Mouse (Mus musculus) spleen, postnatal 4 days (tissue): ENCODE measurements around the gene Marc1.

Experiments
- DNase-seq, 2 experiments: peaks; one replicate each; pipeline ENCODE4 v3.0.0; 2022; ENCODE audit warnings: low spot score in 2 of 2

Marc1 gene

DNA sequence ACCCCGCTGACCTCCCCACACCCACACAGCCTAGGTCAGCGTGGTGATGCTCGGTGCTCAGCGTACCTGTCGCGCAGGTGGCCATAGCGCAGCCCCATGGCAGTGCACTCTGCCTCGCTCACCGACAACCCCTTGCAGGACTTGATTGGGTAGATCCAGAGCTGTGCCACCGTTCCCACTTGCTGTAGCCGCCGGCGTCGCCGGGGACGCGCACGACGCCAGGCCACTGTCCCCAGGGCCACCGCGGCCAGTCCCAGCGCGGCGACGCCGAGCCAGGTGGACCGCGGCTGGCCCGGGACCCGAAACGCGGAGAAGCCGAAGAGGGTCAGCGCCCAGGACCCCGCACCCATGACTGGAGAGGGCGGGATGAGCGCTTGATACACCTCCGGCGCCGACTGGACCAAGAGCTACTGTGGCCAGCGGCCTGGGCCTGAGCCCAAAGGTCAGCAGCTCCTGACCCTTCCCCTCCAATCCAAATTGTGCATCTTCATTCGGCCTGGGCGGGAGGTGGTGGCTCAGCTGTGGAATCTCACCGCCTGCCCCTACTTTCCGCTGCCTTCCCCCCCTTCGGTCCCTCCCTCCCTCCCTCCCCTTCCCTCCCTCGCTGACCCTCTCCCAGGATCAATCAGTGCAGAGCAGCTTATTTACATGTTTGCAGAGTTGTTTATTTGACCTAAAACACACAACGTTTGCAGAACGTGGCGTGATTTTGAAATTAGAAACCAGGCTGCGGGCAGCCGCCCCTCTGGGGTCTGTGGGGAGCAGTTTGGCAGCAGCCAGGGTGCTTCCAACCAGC is at the start of gene Marc1:
Gene Marc1 (minus strand): TSS at position 534 of the 796 bp plus-strand sequence.
- no peak for DNase-seq

GRCm38 (mm10) chr1:184860276-184860675 is 49.2 kb upstream of the Marc1 start:
- DNase-seq, result no peak

DNA sequence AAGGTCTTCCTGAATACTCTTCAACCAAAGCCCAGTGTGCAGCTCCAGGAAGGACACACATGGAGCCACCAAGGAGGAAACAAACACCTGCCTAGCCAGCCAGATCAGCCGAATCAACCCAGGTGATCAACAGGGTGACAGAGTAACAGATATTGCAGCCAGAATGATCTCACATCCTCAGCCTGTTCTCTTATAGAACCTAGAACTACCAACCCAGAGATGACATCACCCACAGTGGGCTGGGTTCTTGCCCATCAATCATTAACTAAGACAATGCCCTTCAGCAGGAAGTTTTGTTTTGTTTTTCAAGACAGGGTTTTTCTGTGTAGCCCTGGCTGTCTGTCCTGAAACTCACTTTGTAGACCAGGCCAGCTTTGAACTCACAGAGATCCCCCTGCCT is 47.1 kb upstream of the Marc1 start:
- no peak for DNase-seq

GRCm38 (mm10) chr1:184857216-184857615 is 46.1 kb upstream of the Marc1 start:
- DNase-seq, result no peak

DNA sequence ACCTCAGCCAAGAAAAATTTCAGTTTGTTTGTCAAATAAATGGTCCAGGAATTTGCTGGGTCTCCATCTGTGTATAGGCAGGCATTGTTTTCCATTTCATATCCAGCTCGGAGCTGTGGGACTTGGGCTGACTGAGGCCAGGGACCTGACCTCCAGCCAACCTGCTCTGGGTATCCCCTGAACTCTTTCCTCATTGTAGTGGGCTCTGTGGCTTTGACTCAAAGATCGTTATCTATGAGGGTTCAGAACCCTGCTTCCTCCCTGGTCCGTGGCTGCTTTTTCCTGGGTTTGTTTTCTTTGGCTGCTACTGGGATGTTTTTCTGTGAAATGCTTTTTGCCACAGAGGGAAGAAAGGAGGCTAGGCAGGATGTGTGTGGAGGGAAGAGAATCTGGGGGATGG is 42.8 kb upstream of the Marc1 start:
- no peak for DNase-seq

- DNase-seq, result peak; percentile 67 to 83
Measured at GRCm38 (mm10) chr1:184853339-184853738, 42.2 kb upstream of the Marc1 start.

DNA sequence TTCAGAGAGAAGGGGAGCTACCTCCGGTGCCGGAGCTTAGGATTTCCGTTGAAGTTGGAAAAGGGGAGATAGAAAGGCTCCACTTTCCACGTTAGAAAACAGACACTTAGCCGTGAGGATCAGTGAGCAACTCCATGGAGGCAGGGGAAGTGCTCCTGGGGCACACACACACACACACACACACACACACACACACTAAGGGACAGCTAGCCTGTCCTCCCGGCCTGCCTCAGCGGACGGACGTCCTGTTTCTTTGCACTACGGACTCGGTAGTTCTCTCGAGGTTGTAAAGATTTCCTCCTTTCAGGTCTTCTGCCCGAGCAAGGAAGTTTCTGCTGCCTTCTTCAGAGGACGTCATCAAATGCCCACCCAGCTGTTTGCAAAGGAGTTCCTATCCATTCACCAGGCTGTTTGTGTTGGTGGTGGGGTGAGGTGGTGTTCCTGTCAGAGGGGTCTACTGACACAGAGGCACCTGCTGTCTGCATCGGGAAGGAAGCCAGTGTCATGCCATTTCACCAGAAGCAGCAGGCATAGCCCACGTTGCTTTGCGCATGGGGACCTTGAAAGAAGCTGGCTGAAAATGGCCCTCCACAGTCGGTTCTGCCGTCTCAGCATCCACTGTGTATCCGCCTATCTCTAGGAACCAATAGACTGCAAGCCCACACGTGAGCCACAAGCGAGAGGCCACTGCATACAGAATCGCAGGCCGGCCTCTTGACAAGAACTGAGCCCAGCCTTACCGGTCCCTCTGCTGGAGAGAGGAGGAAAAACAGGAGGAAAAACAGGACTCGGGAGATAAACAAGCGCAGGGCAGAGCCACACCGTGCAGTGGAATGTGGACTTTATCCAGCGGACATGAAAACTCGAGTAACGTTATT is 40.9 kb upstream of the Marc1 start:
- DNase-seq, result peak; percentile 75 to 83

DNA sequence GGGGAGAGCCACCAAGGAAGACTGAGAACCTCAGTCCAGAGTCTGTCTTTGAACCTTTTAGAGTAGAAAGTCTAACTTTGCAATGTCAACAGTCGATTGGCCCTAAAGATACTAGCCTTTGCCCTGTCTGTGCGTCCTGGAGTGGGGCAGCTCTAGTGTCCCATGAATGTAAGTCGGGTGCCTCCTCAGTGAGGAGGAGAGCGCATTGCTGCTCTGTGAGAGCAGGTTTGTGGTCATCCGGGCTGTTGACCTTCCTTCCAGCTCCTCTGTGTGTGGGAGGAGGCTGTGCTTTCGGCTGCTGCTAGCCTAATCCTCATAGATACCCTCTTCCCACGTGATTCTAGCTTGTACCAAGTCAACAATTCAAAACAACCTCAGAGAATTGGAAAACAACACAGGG is 40.1 kb upstream of the Marc1 start:
- DNase-seq, result no peak

DNA sequence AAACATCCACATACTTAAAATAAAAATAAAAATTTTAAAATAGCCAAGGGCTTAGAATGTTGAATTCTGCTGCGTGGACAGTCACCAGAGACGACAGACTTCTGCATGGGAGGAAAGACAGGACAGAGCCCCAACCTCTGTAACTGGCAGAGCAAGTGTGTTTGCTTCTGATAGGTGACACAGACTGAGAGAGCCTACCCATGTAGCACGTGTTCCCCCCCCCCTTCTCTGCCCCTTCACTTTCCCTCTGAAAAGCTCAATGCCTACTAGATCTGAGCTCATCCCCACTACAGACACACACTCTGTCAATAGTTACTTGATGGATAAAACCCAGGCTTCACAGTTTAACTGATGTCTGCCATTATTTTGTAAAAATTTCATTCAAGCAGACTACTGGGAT is 35.9 kb upstream of the Marc1 start:
- no peak for DNase-seq

GRCm38 (mm10) chr1:184846092-184846750 is 35.1 kb upstream of the Marc1 start, which contains the start of gene Marc2:
Gene Marc2 (minus strand): TSS chr1:184846451.
- peak in 1 of 2 experiments; percentile 67 for DNase-seq

- DNase-seq, result peak; percentile 90 to 93
Measured at GRCm38 (mm10) chr1:184845111-184846071, 34.3 kb upstream of the Marc1 start.

- DNase-seq, result peak; percentile 37 to 69
Measured at GRCm38 (mm10) chr1:184844326-184845066, 33.4 kb upstream of the Marc1 start.

DNA sequence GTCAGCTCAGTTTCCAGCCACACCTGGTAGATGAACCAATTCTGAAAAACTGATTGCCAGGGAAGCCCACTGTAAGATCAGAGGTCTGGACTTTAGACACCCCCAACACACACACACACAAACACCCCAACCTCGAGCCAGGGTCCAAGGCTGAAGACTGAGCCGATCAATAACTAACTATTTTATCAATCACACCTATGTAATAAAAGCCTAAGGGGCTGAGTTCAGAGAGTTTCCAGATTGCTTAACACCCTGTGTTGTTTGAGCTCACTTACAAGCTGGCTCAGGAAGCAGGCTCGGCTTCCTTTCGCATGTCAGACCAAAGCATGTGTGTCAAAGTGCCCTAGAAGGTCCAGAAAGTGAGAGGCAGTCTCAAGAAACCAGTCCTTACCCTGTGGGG is 26.5 kb upstream of the Marc1 start:
- DNase-seq, result no peak

DNA sequence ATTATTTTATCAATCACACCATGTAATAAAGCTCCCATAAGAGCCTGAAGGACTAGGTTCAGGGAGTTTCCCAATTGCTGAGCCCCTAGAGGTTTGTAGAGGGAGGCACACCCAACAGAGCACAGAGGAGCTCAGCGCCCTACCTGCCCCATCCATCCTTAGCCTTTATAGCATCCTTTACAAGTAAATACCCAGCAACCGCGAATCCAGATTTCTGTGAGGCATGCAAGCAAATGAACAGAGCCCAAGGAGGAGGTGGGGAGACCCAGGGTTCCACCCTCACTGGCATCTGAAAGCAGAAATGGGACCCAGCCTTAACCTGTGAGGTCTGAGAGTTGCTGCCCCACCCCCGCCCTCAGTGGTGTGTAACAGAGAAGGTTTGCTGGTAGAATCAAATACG is 25.2 kb upstream of the Marc1 start:
- DNase-seq, result no peak

GRCm38 (mm10) chr1:184833499-184833898 is 22.4 kb upstream of the Marc1 start:
- DNase-seq, result no peak

- DNase-seq, result no peak
Measured at GRCm38 (mm10) chr1:184832211-184832610, 21.1 kb upstream of the Marc1 start.

- no peak for DNase-seq
Measured at GRCm38 (mm10) chr1:184829897-184830296, 18.8 kb upstream of the Marc1 start.

DNA sequence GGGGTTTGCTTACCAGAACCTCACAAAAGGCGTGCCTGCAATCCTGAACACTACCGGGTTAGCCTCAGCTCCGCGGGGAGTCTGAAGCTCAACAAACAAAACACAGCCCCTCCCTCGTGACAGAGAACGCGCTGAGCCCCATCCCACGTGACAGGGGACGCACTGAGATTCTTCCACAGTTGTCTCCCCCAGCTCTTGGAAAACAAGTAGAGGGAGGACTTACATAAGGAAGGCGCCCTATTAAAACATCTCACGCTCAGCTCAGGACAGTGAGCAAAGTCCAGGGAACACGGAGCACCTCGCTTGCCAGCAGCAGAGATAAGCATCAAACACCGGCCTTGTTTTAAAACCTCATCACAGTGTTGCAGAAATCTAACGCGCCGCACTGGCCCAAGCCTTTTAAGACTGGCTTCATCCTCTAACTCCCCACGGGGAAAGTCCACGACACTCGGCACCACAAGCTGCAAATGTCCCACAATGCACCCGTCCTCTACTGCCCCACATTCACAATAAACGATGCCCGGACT is 16.1 kb upstream of the Marc1 start:
- no peak for DNase-seq

GRCm38 (mm10) chr1:184825093-184825492 is 14.0 kb upstream of the Marc1 start:
- DNase-seq, result peak in 1 of 2 experiments; percentile 73

- peak; percentile 83 to 96 for DNase-seq
Measured at GRCm38 (mm10) chr1:184824439-184824851, 13.3 kb upstream of the Marc1 start.
